In the genomic region with DNA sequence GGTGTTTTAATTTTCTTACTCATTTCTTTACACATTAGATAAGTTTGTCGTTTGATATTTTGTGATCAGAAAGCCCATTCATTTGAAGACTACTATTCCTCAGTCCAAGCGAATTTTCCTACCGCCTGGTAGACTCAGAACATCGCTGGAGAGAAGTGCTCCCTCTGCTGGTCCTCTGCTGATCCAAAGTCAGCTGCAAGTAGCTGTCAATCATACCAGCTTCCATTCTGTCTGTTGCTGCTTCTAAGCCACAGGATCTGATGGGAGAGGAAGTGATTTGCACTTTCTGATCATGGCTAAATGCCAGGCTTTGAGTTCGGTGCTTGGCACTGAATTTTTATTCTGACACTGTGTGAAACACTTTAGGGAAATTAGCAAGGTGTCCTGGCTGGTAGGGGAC, we compare ENCODE assay signal across 8 mouse cellular contexts. TPM values are rescaled to one million over a fixed set of nuclear protein-coding genes. Genes with fewer than 3 reads are reported as not detected.
A peak's percentile ranks its signal among the peaks of the same experiment; 100 is the strongest.
DNase-seq lines count a peak whose midpoint lies in the region; ATAC-seq and TF ChIP-seq lines count a peak whose summit lies in the region.

No protein-coding gene starts in this region.

- DNase-seq in kidney, adult 11 months, result peak; percentile 39
- DNase-seq in WW6 (ENCODE audit: low read depth, low spot score), result peak; percentile 39
- peak; percentile 61 to 80 for DNase-seq in cerebellum, postnatal 25 days
- DNase-seq in heart, postnatal 10 days, result peak; percentile 72 to 82
- DNase-seq in left cerebral cortex, adult 2 months (ENCODE audit: extremely low spot score in 1 of 2, low spot score in 2 of 2), result peak; percentile 56 to 68
- DNase-seq in natural killer cell, adult 2 months (ENCODE audit: low spot score in 2 of 2), result peak; percentile 17 to 49
- DNase-seq in testis, postnatal 14 days (ENCODE audit: low spot score), result peak; percentile 39

- peaks cover 2% of the 10 kb centered on the region; the same call in 1 of the 2 replicates for H3K4me1 ChIP-seq in kidney, embryonic 14.5 days (ENCODE audit: control insufficient read depth, insufficient read depth, low read length)

- no peaks in the 10 kb centered on the region for H3K27me3 ChIP-seq in kidney, embryonic 14.5 days (ENCODE audit: control insufficient read depth, insufficient read depth, low read length)

- peak; percentile 84 for TF ChIP-seq CTCF in left cerebral cortex, adult 2 months (IDR thresholded peaks at IDR 0.05)

- no peaks in the 10 kb centered on the region for H3K9me3 ChIP-seq in kidney, embryonic 14.5 days (ENCODE audit: control insufficient read depth, low read length)

- no peak overlapping the region for H3K27ac ChIP-seq in kidney, embryonic 14.5 days (ENCODE audit: low read depth, low read length)
- no peak overlapping the region for H3K27ac ChIP-seq in left cerebral cortex, adult 2 months

- 11% methylated on average over 5 of the region's 5 CpGs for WGBS in kidney, embryonic 14.5 days

- H3K4me3 ChIP-seq in kidney, embryonic 14.5 days (ENCODE audit: low read length), result no peak overlapping the region
- H3K4me3 ChIP-seq in left cerebral cortex, adult 2 months, result no peak overlapping the region

- H3K9ac ChIP-seq in kidney, embryonic 14.5 days (ENCODE audit: low read depth, low read length), result no peak overlapping the region

- intact Hi-C loops in heart, postnatal 10 days (cut with DNase I), result loop anchor here (2.0 to 10.0 kb wide), 3 partner anchors 64 to 407 kb away; partner anchors contain the start of gene Usp28
- intact Hi-C loops in left cerebral cortex, adult 2 months (cut with DNase I), result loop anchor here (1.0 kb wide), 1 partner anchor 406 kb away; no protein-coding TSS in a partner anchor

- H3K4me2 ChIP-seq in kidney, embryonic 14.5 days (replicated peaks; ENCODE audit: low read depth, low read length), result no peak overlapping the region

- no peaks in the 10 kb centered on the region for H3K36me3 ChIP-seq in kidney, embryonic 14.5 days (ENCODE audit: control insufficient read depth, insufficient read depth, low read length)

- no peak for ATAC-seq in kidney, embryonic 14.5 days (ENCODE audit: low FRiP score, low TSS enrichment)

RNA-seq across cellular contexts. Expression of gene Zw10, which starts 4.1 kb away (rescaled TPM):
- polyA plus RNA-seq in kidney, embryonic 14.5 days (2014; fragmentation: Nextera tagmentation; extraction: Ambion mirVana), result 30.2 and 48.2 TPM in 2 replicates
- 10 to 100 TPM; 12.1 to 12.4 TPM for total RNA-seq in heart, postnatal 10 days (2021)
- total RNA-seq in left cerebral cortex, adult 2 months (2021), result 10 to 100 TPM; 17.7 to 19.6 TPM

RNA-seq across cellular contexts. Expression of gene Tmprss5, which starts 29.7 kb away (rescaled TPM):
- 0.19 and 0.26 TPM in 2 replicates for polyA plus RNA-seq in kidney, embryonic 14.5 days (2014; fragmentation: Nextera tagmentation; extraction: Ambion mirVana)
- total RNA-seq in heart, postnatal 10 days (2021), result under 1 TPM in 1 of 2 experiments, not detected in 1; 0.14 TPM
- total RNA-seq in left cerebral cortex, adult 2 months (2021), result under 1 TPM; 0.70 TPM
